Mouse (Mus musculus): ENCODE results near the gene Ccdc33.
A peak's percentile ranks its signal among the peaks of the same experiment; 100 is the strongest.

Ccdc33 gene

GRCm38 (mm10) chr9:58118671-58119070 lies at the start of gene Ccdc33:
Ccdc33 (minus strand) TSS chr9:58118823.
- DNase-seq (ENCODE audit: inconsistent age in 2 of 2, low spot score in 1 of 2): no peak

- DNase-seq (ENCODE audit: inconsistent age in 2 of 2, low spot score in 1 of 2): no peak
These were observed 47.2 kb upstream of the Ccdc33 start for GRCm38 (mm10) chr9:58165779-58166178.

- DNase-seq (ENCODE audit: inconsistent age in 2 of 2, low spot score in 1 of 2): peak; percentile 67 to 81
These were observed 44.5 kb upstream of the Ccdc33 start for GRCm38 (mm10) chr9:58163146-58163545.

GRCm38 (mm10) chr9:58162173-58162572 lies 43.5 kb upstream of the Ccdc33 start:
- no peak for DNase-seq (ENCODE audit: inconsistent age in 2 of 2, low spot score in 1 of 2)

- no peak for DNase-seq (ENCODE audit: inconsistent age in 2 of 2, low spot score in 1 of 2)
These were observed 41.7 kb upstream of the Ccdc33 start for GRCm38 (mm10) chr9:58160315-58160714.

- no peak for DNase-seq (ENCODE audit: inconsistent age in 2 of 2, low spot score in 1 of 2)
These were observed 41.2 kb upstream of the Ccdc33 start for GRCm38 (mm10) chr9:58159855-58160254.

- no peak for DNase-seq (ENCODE audit: inconsistent age in 2 of 2, low spot score in 1 of 2)
These were observed 40.1 kb upstream of the Ccdc33 start for GRCm38 (mm10) chr9:58158541-58159311.

- no peak for DNase-seq (ENCODE audit: inconsistent age in 2 of 2, low spot score in 1 of 2)
These were observed 39.2 kb upstream of the Ccdc33 start for GRCm38 (mm10) chr9:58157838-58158237.

GRCm38 (mm10) chr9:58156819-58157560 lies 38.4 kb upstream of the Ccdc33 start:
- DNase-seq (ENCODE audit: inconsistent age in 2 of 2, low spot score in 1 of 2): no peak

- no peak for DNase-seq (ENCODE audit: inconsistent age in 2 of 2, low spot score in 1 of 2)
These were observed 36.7 kb upstream of the Ccdc33 start for GRCm38 (mm10) chr9:58155366-58155765.

- no peak for DNase-seq (ENCODE audit: inconsistent age in 2 of 2, low spot score in 1 of 2)
These were observed 34.5 kb upstream of the Ccdc33 start for GRCm38 (mm10) chr9:58153095-58153494.

GRCm38 (mm10) chr9:58150733-58151361 lies 32.2 kb upstream of the Ccdc33 start:
- DNase-seq (ENCODE audit: inconsistent age in 2 of 2, low spot score in 1 of 2): peak in 1 of 2 experiments; percentile 66

GRCm38 (mm10) chr9:58148806-58149205 lies 30.2 kb upstream of the Ccdc33 start:
- DNase-seq (ENCODE audit: inconsistent age in 2 of 2, low spot score in 1 of 2): peak; percentile 44 to 82

- peak in 1 of 2 experiments; percentile 46 for DNase-seq (ENCODE audit: inconsistent age in 2 of 2, low spot score in 1 of 2)
These were observed 26.8 kb upstream of the Ccdc33 start for GRCm38 (mm10) chr9:58145417-58145816.

GRCm38 (mm10) chr9:58144664-58145063 lies 26.0 kb upstream of the Ccdc33 start:
- DNase-seq (ENCODE audit: inconsistent age in 2 of 2, low spot score in 1 of 2): no peak

GRCm38 (mm10) chr9:58143419-58143818 lies 24.8 kb upstream of the Ccdc33 start:
- no peak for DNase-seq (ENCODE audit: inconsistent age in 2 of 2, low spot score in 1 of 2)

- DNase-seq (ENCODE audit: inconsistent age in 2 of 2, low spot score in 1 of 2): peak; percentile 46 to 66
These were observed 21.3 kb upstream of the Ccdc33 start for GRCm38 (mm10) chr9:58139947-58140346.

- no peak for DNase-seq (ENCODE audit: inconsistent age in 2 of 2, low spot score in 1 of 2)
These were observed 17.3 kb upstream of the Ccdc33 start for GRCm38 (mm10) chr9:58135921-58136321.

GRCm38 (mm10) chr9:58134906-58135305 lies 16.3 kb upstream of the Ccdc33 start:
- no peak for DNase-seq (ENCODE audit: inconsistent age in 2 of 2, low spot score in 1 of 2)

- no peak for DNase-seq (ENCODE audit: inconsistent age in 2 of 2, low spot score in 1 of 2)
These were observed 15.6 kb upstream of the Ccdc33 start for GRCm38 (mm10) chr9:58133893-58134884.

- no peak for DNase-seq (ENCODE audit: inconsistent age in 2 of 2, low spot score in 1 of 2)
These were observed 13.1 kb upstream of the Ccdc33 start for GRCm38 (mm10) chr9:58131735-58132134.
